Mouse (Mus musculus) forebrain, embryonic 11.5 days (tissue): ENCODE measurements around the gene Tut7. TPM values are rescaled to one million over a fixed set of nuclear protein-coding genes. Genes with fewer than 3 reads are reported as not detected.

ENCODE experiments used
- ATAC-seq: fragments of 200-750 bp; cut with Nextera tagmentation; replicated peaks from 2 replicates; pipeline ENCODE4 v1.8.0; 2017; ENCODE audit warnings: moderate TSS enrichment; ENCODE audit not compliant: low FRiP score
- DNase-seq: peaks from one replicate; pipeline ENCODE4 v3.0.0-alpha.2; 2017; ENCODE audit warnings: low spot score
- H3K27ac ChIP-seq: fragments of 300-500 bp; sonication (generic); 2 replicates; pipeline ENCODE4 v1.5.1; 2014; ENCODE audit warnings: low read depth, low read length
- H3K27me3 ChIP-seq: fragments of 300-500 bp; sonication (generic); 2 replicates; pipeline ENCODE4 v1.6.1; 2014; ENCODE audit warnings: mild to moderate bottlenecking, low read length, mixed read lengths; ENCODE audit not compliant: control insufficient read depth, insufficient read depth
- H3K36me3 ChIP-seq: fragments of 300-500 bp; sonication (generic); 2 replicates; pipeline ENCODE4 v1.6.1; 2014; ENCODE audit warnings: mild to moderate bottlenecking, low read length, moderate library complexity, mixed read lengths; ENCODE audit not compliant: control insufficient read depth, insufficient read depth
- H3K4me1 ChIP-seq: fragments of 300-500 bp; sonication (generic); replicated peaks from 2 replicates; pipeline ENCODE4 v1.6.1; 2014; ENCODE audit warnings: low read length, mixed read lengths; ENCODE audit not compliant: control insufficient read depth, insufficient read depth
- H3K4me2 ChIP-seq: fragments of 300-500 bp; sonication (generic); 2 replicates; pipeline ENCODE4 v1.6.1; 2014; ENCODE audit warnings: low read depth, mild to moderate bottlenecking, low read length, moderate library complexity, mixed read lengths; ENCODE audit not compliant: severe bottlenecking
- H3K4me3 ChIP-seq: fragments of 300-500 bp; sonication (generic); 2 replicates; pipeline ENCODE4 v1.5.1; 2014; ENCODE audit warnings: low read depth, low read length
- H3K9ac ChIP-seq: fragments of 300-500 bp; sonication (generic); 2 replicates; pipeline ENCODE4 v1.6.1; 2014; ENCODE audit warnings: low read length
- H3K9me3 ChIP-seq: fragments of 300-500 bp; sonication (generic); 2 replicates; pipeline ENCODE4 v1.6.1; 2016; ENCODE audit warnings: low read length, mixed read lengths; ENCODE audit not compliant: control insufficient read depth
- WGBS: fragments of 180-500 bp; shearing (Covaris S2); extraction: QIAGEN DNeasy Blood & Tissue Kit; methylation state at CpG from one replicate; pipeline ENCODE4 v1.1.7; 2014; 5-methylcytosine and 5-hydroxymethylcytosine counted together
- polyA plus RNA-seq: library from polyadenylated mRNA; unstranded; fragments of >200 nt; fragmentation: Nextera tagmentation; extraction: Ambion mirVana; gene quantifications from 2 replicates; pipeline ENCODE4 v1.2.1, GENCODE M21; 2014

Tut7 gene
- polyA plus RNA-seq, 1 experiment from 2014 or later, result 55.5 TPM

DNA sequence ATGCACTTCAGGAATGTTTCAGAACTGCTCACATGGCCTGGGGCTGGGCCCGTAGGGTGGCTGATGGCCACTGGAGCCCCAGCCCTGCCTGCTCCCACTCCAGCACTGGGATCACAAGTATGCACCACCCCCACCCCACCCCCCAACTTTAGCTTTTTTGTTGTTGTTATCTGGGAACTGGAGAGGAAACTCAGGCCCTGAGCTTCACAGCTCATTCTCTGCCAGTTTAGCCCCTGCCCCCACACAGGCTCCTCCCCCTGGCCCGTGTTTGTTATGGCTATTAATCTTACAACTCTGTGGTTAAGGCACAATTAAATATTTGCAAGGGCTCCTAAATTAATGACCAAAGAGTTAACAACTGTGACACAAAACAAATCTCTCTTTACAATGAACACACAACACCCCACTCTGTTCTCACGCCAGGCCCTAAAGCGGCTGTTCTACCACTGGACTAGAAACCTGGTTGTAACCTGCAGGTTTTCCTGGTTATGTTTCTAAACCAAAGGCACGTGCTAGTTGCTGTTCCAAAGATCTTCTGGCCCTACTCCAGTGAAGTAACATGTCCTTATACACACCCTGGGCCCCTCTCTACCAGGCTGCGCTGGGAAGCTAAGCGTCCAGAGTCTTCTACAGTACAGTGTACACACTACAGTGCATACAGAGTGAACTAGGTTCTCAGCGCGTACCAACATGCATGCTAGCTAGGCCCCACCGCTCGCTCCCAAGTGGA lies 56.0 kb downstream of the Tut7 start:
- Histone ChIP-seq H3K27ac (no peak overlapping the region), H3K4me3 (no peak overlapping the region), H3K27me3 (no peaks in the 10 kb centered on the region), H3K9ac (no peak overlapping the region), H3K36me3 (no peaks in the 10 kb centered on the region; the same call in 1 of the 2 replicates), H3K4me2 (no peak overlapping the region), H3K4me1 (peaks cover 8% of the 10 kb centered on the region; the same call in 1 of the 2 replicates), H3K9me3 (no peaks in the 10 kb centered on the region)
- no peak for DNase-seq
- no peak for ATAC-seq
- 83% methylated on average over 11 of the region's 11 CpGs for WGBS

DNA sequence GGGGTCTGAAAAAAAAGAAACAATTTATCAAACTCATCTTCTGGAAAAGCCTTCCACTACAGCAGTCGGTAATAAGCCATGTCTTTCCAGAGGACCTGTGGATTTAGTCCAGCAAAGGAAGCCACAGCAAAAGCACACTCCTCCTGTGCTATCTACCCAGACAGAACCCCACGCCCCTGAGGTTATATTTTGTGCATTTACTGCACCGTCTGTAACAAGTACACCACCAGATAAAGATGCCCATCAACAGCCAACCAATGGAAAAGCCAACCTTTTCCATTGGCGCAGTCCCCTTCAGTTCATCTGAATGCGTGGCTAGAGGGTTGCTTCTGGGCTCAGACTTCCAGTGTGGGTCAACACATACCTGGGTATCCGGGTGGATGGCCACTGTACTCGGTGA lies 60.2 kb downstream of the Tut7 start:
- Histone ChIP-seq H3K4me2 (no peak overlapping the region), H3K27me3 (no peaks in the 10 kb centered on the region), H3K9me3 (no peaks in the 10 kb centered on the region), H3K9ac (no peak overlapping the region), H3K4me3 (no peak overlapping the region), H3K27ac (no peak overlapping the region), H3K4me1 (peaks cover 2% of the 10 kb centered on the region; the same call in 1 of the 2 replicates), H3K36me3 (peaks cover 2% of the 10 kb centered on the region; the same call in 1 of the 2 replicates)
- DNase-seq (no peak), ATAC-seq (no peak)
- WGBS, result 94% methylated on average over 7 of the region's 7 CpGs

DNA sequence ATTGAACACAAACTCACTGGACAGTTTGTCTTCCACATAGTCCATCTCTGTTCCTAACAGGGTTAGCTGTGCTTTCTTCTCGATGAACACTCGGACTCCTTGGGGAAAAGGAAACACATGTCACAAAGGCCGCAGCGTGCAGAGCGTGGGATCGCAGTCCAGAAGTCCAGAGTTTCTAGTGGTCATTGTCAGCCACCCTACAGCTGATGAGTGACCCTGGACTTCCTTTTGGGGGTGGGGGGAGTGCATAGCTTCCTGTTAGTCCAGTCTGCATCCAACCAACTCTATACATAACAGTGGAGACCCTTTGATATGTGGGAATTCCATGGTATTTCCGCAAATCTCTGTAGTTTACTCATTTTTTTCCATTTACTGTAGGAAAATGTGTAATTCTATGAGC lies 66.0 kb downstream of the Tut7 start:
- Histone ChIP-seq H3K36me3 (peaks cover 7% of the 10 kb centered on the region; the same call in 1 of the 2 replicates), H3K27ac (no peak overlapping the region), H3K27me3 (no peaks in the 10 kb centered on the region), H3K9ac (no peak overlapping the region), H3K4me1 (no peaks in the 10 kb centered on the region), H3K4me2 (no peak overlapping the region), H3K4me3 (no peak overlapping the region), H3K9me3 (no peaks in the 10 kb centered on the region)
- WGBS, result 95% methylated on average over 7 of the region's 7 CpGs
- DNase-seq (no peak), ATAC-seq (no peak)

DNA sequence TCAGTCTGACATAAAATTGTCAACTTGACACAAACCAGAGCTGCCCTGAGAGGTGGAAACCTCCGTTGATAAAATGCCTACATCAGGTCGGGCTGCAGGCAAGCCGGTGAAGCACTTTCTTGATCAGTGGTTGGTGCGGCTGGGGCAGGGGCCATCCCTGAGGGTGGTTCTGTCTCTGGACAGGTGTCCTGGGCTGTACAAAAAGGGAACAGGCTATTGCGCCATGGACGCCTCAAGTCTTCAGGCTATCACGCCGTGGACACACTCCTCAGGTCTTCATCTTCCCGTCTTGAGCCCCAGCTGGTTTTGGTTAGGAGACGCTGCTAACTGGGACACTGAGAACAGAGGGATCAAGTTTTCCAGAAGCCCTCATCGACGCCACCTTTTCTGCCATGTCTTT lies 72.6 kb downstream of the Tut7 start:
- ATAC-seq, result no peak
- peaks cover 3% of the 10 kb centered on the region; the same call in 1 of the 2 replicates for H3K36me3 ChIP-seq
- H3K9me3 ChIP-seq, result no peaks in the 10 kb centered on the region
- no peak for DNase-seq
- H3K4me1 ChIP-seq, result no peaks in the 10 kb centered on the region
- no peak overlapping the region for H3K4me3 ChIP-seq
- H3K27ac ChIP-seq, result no peak overlapping the region
- H3K27me3 ChIP-seq, result no peaks in the 10 kb centered on the region
- no peak overlapping the region for H3K4me2 ChIP-seq
- no peak overlapping the region for H3K9ac ChIP-seq
- 80% methylated on average over 12 of the region's 12 CpGs for WGBS

DNA sequence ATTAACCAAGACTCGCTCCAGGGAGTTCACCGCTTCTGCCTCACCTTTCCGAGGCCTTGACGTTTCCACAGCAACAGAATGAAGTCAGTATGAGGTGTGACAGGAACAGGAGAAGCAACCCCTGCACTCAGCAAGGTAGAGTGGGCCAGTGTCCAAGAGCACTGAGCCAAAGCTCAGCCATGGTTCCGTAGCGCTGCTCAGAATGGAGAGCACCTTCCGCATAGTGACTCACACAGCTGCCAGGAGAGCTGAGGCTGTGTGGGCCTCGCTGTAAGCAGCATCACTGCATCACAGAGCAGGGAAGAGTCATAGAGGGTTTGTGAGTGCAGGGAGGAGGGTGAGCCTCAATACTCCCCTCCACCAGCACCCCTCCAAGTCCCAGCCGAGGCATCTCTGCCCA lies 76.2 kb downstream of the Tut7 start, which contains the start of gene 1700014D04Rik:
TSS of gene 1700014D04Rik (minus strand) at position 42 of the 400 bp plus-strand sequence.
- no peak within 1 kb of the TSS for H3K9ac ChIP-seq
- DNase-seq, result no peak
- H3K4me1 ChIP-seq, result no peaks in the 10 kb centered on the region
- no peaks in the 10 kb centered on the region for H3K9me3 ChIP-seq
- 81% methylated on average over 9 of the region's 9 CpGs for WGBS
- H3K27ac ChIP-seq, result no peak within 1 kb of the TSS
- no peak within 1 kb of the TSS for H3K4me3 ChIP-seq
- H3K4me2 ChIP-seq, result no peak within 1 kb of the TSS
- no peaks in the 10 kb centered on the region for H3K27me3 ChIP-seq
- ATAC-seq, result no peak
- no peaks in the 10 kb centered on the region for H3K36me3 ChIP-seq

DNA sequence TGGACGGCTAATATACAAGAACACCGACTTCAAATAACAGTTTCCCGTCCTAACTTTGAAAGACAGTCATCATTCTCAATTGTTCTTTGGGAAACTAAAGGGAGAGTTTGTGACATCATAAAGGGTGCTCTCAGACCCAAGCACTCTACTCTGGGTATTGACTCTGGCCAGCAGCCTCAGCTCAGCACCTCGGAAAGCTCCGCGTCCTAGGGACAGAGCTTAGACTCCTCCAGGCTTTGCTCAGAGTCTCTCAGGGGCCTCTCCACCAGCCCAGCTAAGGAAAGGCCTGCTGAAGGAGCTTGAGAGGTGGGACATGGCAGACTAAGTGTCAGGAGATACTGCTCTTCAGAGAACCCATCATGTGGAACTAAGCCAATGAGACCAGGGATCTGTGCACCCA lies 76.8 kb downstream of the Tut7 start:
- Histone ChIP-seq H3K36me3 (no peaks in the 10 kb centered on the region), H3K9ac (no peak overlapping the region), H3K4me3 (no peak overlapping the region), H3K27me3 (no peaks in the 10 kb centered on the region), H3K27ac (no peak overlapping the region), H3K4me1 (no peaks in the 10 kb centered on the region), H3K9me3 (no peaks in the 10 kb centered on the region), H3K4me2 (no peak overlapping the region)
- DNase-seq (no peak), ATAC-seq (no peak)
- WGBS, result 75% methylated on average over 6 of the region's 6 CpGs

DNA sequence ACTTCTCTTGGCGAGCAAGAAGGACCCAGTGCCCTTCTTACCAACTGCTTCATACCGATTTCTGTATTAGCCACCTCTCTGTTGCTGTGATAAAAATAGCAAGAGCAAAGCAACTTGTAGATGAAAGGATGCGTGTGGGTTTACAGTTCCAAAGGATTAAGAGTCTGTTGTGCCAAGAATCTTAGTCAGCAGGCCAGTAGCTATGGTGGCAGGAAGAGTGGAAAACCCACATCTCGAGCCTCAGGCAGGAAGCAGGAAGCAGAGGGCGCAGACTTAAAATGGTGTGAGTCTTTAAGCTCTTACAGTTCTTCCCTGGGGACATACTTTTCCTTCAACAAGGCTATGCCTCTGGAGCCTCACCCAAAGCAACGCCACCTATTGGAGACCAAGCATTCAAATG lies 77.5 kb downstream of the Tut7 start:
- Histone ChIP-seq H3K36me3 (no peaks in the 10 kb centered on the region), H3K27ac (no peak overlapping the region), H3K27me3 (no peaks in the 10 kb centered on the region), H3K4me2 (no peak overlapping the region), H3K4me3 (no peak overlapping the region), H3K4me1 (no peaks in the 10 kb centered on the region), H3K9ac (no peak overlapping the region), H3K9me3 (no peaks in the 10 kb centered on the region)
- DNase-seq, result no peak
- WGBS, result 86% methylated on average over 6 of the region's 6 CpGs
- ATAC-seq, result no peak

DNA sequence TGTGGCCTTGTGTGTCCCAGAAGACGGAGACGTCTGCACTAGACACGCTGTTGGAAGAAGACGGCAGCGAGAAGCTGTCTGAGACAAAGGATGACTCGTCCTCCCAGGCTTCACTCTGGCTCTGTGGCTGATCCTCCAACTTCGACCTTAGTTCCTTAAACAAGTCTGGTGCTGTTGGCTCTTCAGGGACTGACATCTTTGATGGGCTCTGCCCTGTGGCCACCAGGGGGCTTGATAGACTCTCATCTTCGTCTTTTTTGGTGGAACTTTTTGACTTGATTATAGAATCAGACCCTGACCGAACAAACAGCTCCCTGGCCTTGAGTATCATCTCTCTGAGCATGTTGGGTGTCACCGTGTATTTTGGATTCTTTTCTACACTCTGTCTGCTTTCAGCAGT lies 81.2 kb downstream of the Tut7 start:
- H3K4me3 ChIP-seq, result no peak overlapping the region
- no peaks in the 10 kb centered on the region for H3K9me3 ChIP-seq
- H3K9ac ChIP-seq, result no peak overlapping the region
- DNase-seq, result no peak
- H3K4me2 ChIP-seq, result no peak overlapping the region
- WGBS, result 82% methylated on average over 10 of the region's 10 CpGs
- no peak for ATAC-seq
- H3K36me3 ChIP-seq, result no peaks in the 10 kb centered on the region
- H3K27me3 ChIP-seq, result no peaks in the 10 kb centered on the region
- no peaks in the 10 kb centered on the region for H3K4me1 ChIP-seq
- H3K27ac ChIP-seq, result no peak overlapping the region

DNA sequence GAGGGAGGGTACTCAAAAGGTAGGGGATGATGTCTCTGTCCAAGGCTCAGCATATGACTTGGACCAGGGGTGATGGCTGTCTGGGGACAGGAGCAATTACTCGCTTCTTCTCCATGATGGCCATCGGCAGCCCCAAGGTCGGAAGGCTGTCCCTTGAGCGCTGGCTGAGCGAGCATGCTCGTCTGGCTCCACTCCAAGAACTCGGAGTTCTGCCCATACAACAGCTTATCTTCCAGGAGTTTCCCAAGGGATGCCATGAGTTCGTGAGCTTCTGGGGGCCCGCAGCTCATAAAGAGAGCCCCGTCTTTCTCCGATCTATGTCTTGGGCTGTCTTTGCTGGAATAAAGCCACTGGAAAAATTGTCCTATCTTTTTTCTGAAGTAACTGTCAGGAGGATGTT lies 81.9 kb downstream of the Tut7 start:
- no peak overlapping the region for H3K9ac ChIP-seq
- no peak overlapping the region for H3K4me3 ChIP-seq
- H3K36me3 ChIP-seq, result no peaks in the 10 kb centered on the region
- H3K4me2 ChIP-seq, result no peak overlapping the region
- WGBS, result 94% methylated on average over 11 of the region's 11 CpGs
- no peaks in the 10 kb centered on the region for H3K27me3 ChIP-seq
- H3K27ac ChIP-seq, result no peak overlapping the region
- no peaks in the 10 kb centered on the region for H3K9me3 ChIP-seq
- DNase-seq (no peak), ATAC-seq (no peak)
- H3K4me1 ChIP-seq, result no peaks in the 10 kb centered on the region
